Mouse (Mus musculus): ENCODE data around the gene Acvr1b.

- TF ChIP-seq CTCF (IDR thresholded peaks at IDR 0.05; ENCODE audit: control insufficient read depth, insufficient read depth, insufficient read length) (no peak), MYOG (IDR thresholded peaks at IDR 0.05; ENCODE audit: control insufficient read depth, extremely low read depth, insufficient read length) (no peak), MAX (IDR thresholded peaks at IDR 0.05) (no peak), FOSL1 (IDR thresholded peaks at IDR 0.05; ENCODE audit: insufficient read depth, low read length, poor library complexity, severe bottlenecking) (no peak)
Measured at GRCm38 (mm10) chr15:101131498-101131897, 42.4 kb upstream of the Acvr1b start.

Data from C2C12 (cell line).